Mouse (Mus musculus) ES-Bruce4 (cell line): Measurements from ENCODE around the gene Ankrd63. TPM values are rescaled to one million over a fixed set of nuclear protein-coding genes. Genes with fewer than 3 reads are reported as not detected.

Experiments
- H3K27ac ChIP-seq: 2 replicates; pipeline ENCODE4 v1.5.1; 2012; ENCODE audit warnings: low read length, inconsistent platforms; ENCODE audit not compliant: insufficient read depth
- H3K27me3 ChIP-seq: 2 replicates; pipeline ENCODE4 v1.6.1; 2012; ENCODE audit warnings: mild to moderate bottlenecking, low read length, inconsistent platforms; ENCODE audit not compliant: control insufficient read depth, poor library complexity, insufficient read depth, severe bottlenecking
- H3K36me3 ChIP-seq: 2 replicates; pipeline ENCODE4 v1.6.1; 2012; ENCODE audit warnings: inconsistent platforms, mild to moderate bottlenecking, low read length, moderate library complexity; ENCODE audit not compliant: control insufficient read depth, poor library complexity, insufficient read depth, severe bottlenecking
- H3K4me1 ChIP-seq: one replicate; pipeline ENCODE4 v1.8.1; 2011; ENCODE audit warnings: low read length; ENCODE audit not compliant: control insufficient read depth, insufficient read depth
- H3K4me3 ChIP-seq: 2 replicates; pipeline ENCODE4 v1.5.1; 2011; ENCODE audit warnings: low read depth, mild to moderate bottlenecking, low read length
- H3K9ac ChIP-seq: 2 replicates; pipeline ENCODE4 v1.6.1; 2012; ENCODE audit warnings: low read depth, mild to moderate bottlenecking, inconsistent platforms; ENCODE audit not compliant: poor library complexity, severe bottlenecking
- H3K9me3 ChIP-seq: replicated peaks from 2 replicates; pipeline ENCODE4 v1.6.1; 2012; ENCODE audit warnings: mild to moderate bottlenecking, low read length, inconsistent platforms; ENCODE audit not compliant: control insufficient read depth, poor library complexity, insufficient read depth, severe bottlenecking
- CTCF ChIP-seq: IDR thresholded peaks from one replicate; pipeline ENCODE4 v1.8.1; 2011; ENCODE audit warnings: low read depth, low read length
- EP300 ChIP-seq: IDR thresholded peaks from 2 replicates; pipeline ENCODE4 v1.6.1; 2011; ENCODE audit warnings: low read depth, low read length; ENCODE audit not compliant: insufficient read depth
- POLR2A ChIP-seq: IDR thresholded peaks from one replicate; pipeline ENCODE4 v1.8.1; 2011; ENCODE audit warnings: low read length; ENCODE audit not compliant: insufficient read depth
- polyA plus RNA-seq: library from polyadenylated mRNA; stranded (reverse); fragments of >200 nt; gene quantifications from 2 replicates; pipeline ENCODE4 v1.2.4, GENCODE M21; 2011; ENCODE audit warnings: low read depth; ENCODE audit not compliant: missing spikeins, insufficient read depth, insufficient read length

Gene Ankrd63
- polyA plus RNA-seq, 1 experiment = not detected

GRCm38 (mm10) chr2:118741183-118741582 is 37.4 kb upstream of the Ankrd63 start:
- Histone ChIP-seq H3K4me1 (no peaks in the 10 kb centered on the region), H3K9me3 (no peaks in the 10 kb centered on the region), H3K4me3 (no peak overlapping the region), H3K27ac (no peak overlapping the region), H3K36me3 (no peaks in the 10 kb centered on the region), H3K27me3 (peaks cover 12% of the 10 kb centered on the region), H3K9ac (no peak overlapping the region)
- no peak for TF ChIP-seq POLR2A
- no peak for TF ChIP-seq EP300
- no peak for TF ChIP-seq CTCF

- Histone ChIP-seq H3K9ac (no peak overlapping the region), H3K9me3 (no peaks in the 10 kb centered on the region), H3K4me3 (no peak overlapping the region), H3K27ac (no peak overlapping the region), H3K27me3 (peaks cover 6% of the 10 kb centered on the region; the same call in 1 of the 2 replicates), H3K4me1 (no peaks in the 10 kb centered on the region), H3K36me3 (no peaks in the 10 kb centered on the region)
- no peak for TF ChIP-seq EP300
- TF ChIP-seq CTCF = no peak
- no peak for TF ChIP-seq POLR2A
Measured at GRCm38 (mm10) chr2:118740341-118740740, 36.6 kb upstream of the Ankrd63 start.

GRCm38 (mm10) chr2:118733341-118733740 is 29.6 kb upstream of the Ankrd63 start:
- H3K4me1 ChIP-seq = no peaks in the 10 kb centered on the region
- no peaks in the 10 kb centered on the region for H3K27me3 ChIP-seq
- H3K36me3 ChIP-seq = no peaks in the 10 kb centered on the region
- no peak overlapping the region for H3K4me3 ChIP-seq
- no peak overlapping the region for H3K9ac ChIP-seq
- H3K9me3 ChIP-seq = no peaks in the 10 kb centered on the region
- H3K27ac ChIP-seq = no peak overlapping the region
- TF ChIP-seq EP300 = no peak
- no peak for TF ChIP-seq POLR2A
- TF ChIP-seq CTCF = no peak

- TF ChIP-seq EP300 = no peak
- TF ChIP-seq CTCF = no peak
- no peak for TF ChIP-seq POLR2A
- no peaks in the 10 kb centered on the region for H3K27me3 ChIP-seq
Measured at GRCm38 (mm10) chr2:118731981-118732380, 28.2 kb upstream of the Ankrd63 start.

GRCm38 (mm10) chr2:118730622-118730915 is 26.8 kb upstream of the Ankrd63 start:
- Histone ChIP-seq H3K36me3 (no peaks in the 10 kb centered on the region), H3K4me1 (no peaks in the 10 kb centered on the region), H3K27ac (no peak overlapping the region), H3K9ac (no peak overlapping the region), H3K4me3 (no peak overlapping the region), H3K27me3 (no peaks in the 10 kb centered on the region), H3K9me3 (no peaks in the 10 kb centered on the region)
- TF ChIP-seq CTCF (peak; percentile 61), EP300 (no peak)

More at GRCm38 (mm10) chr2:118731981-118732380, 28.2 kb upstream of the Ankrd63 start:
- Histone ChIP-seq H3K9me3 (no peaks in the 10 kb centered on the region), H3K27ac (no peak overlapping the region), H3K4me3 (no peak overlapping the region), H3K4me1 (no peaks in the 10 kb centered on the region), H3K36me3 (no peaks in the 10 kb centered on the region), H3K9ac (no peak overlapping the region)

GRCm38 (mm10) chr2:118729816-118730621 is 26.3 kb upstream of the Ankrd63 start:
- H3K4me1 ChIP-seq = no peaks in the 10 kb centered on the region
- TF ChIP-seq CTCF (no peak), POLR2A (no peak), EP300 (no peak)
- no peaks in the 10 kb centered on the region for H3K9me3 ChIP-seq
- no peak overlapping the region for H3K9ac ChIP-seq
- no peaks in the 10 kb centered on the region for H3K36me3 ChIP-seq
- no peaks in the 10 kb centered on the region for H3K27me3 ChIP-seq
- H3K4me3 ChIP-seq = no peak overlapping the region
- no peak overlapping the region for H3K27ac ChIP-seq
